Mouse (Mus musculus): ENCODE data around the gene Nphp4. TPM values are rescaled to one million over a fixed set of nuclear protein-coding genes. Genes with fewer than 3 reads are reported as not detected.

Nphp4 gene
- polyA plus RNA-seq, 1 experiment from 2014 or later = 6.5 TPM

- DNase-seq (ENCODE audit: extremely low spot score, low spot score) = no peak
- H3K27ac ChIP-seq = no peak overlapping the region
These were observed 105.7 kb downstream of the Nphp4 start for GRCm38 (mm10) chr4:152582206-152582605.

GRCm38 (mm10) chr4:152583616-152584015 is 107.1 kb downstream of the Nphp4 start:
- Histone ChIP-seq H3K4me1 (peaks cover 19% of the 10 kb centered on the region), H3K9me3 (no peaks in the 10 kb centered on the region), H3K27ac (no peak overlapping the region), H3K4me3 (no peak overlapping the region), H3K27me3 (ENCODE audit: poor library complexity, severe bottlenecking) (no peaks in the 10 kb centered on the region), H3K36me3 (replicated peaks) (no peaks in the 10 kb centered on the region)
- WGBS = 72% methylated on average over 6 of the region's 6 CpGs
- DNase-seq (ENCODE audit: extremely low spot score, low spot score) = no peak

More at GRCm38 (mm10) chr4:152582206-152582605, 105.7 kb downstream of the Nphp4 start:
- no peaks in the 10 kb centered on the region for H3K9me3 ChIP-seq
- WGBS = 44% methylated on average over 6 of the region's 6 CpGs
- no peaks in the 10 kb centered on the region for H3K36me3 ChIP-seq (replicated peaks)
- H3K27me3 ChIP-seq (ENCODE audit: poor library complexity, severe bottlenecking) = no peaks in the 10 kb centered on the region
- peaks cover 19% of the 10 kb centered on the region for H3K4me1 ChIP-seq
- H3K4me3 ChIP-seq = no peak overlapping the region

GRCm38 (mm10) chr4:152585526-152585925 is 109.0 kb downstream of the Nphp4 start:
- H3K36me3 ChIP-seq (replicated peaks) = no peaks in the 10 kb centered on the region
- H3K4me3 ChIP-seq = no peak overlapping the region
- no peaks in the 10 kb centered on the region for H3K27me3 ChIP-seq (ENCODE audit: poor library complexity, severe bottlenecking)
- H3K9me3 ChIP-seq = no peaks in the 10 kb centered on the region
- DNase-seq (ENCODE audit: extremely low spot score, low spot score) = no peak
- 70% methylated on average over 15 of the region's 15 CpGs for WGBS
- peaks cover 19% of the 10 kb centered on the region for H3K4me1 ChIP-seq
- no peak overlapping the region for H3K27ac ChIP-seq

GRCm38 (mm10) chr4:152586175-152586574 is 109.7 kb downstream of the Nphp4 start:
- DNase-seq (ENCODE audit: extremely low spot score, low spot score) = no peak
- H3K9me3 ChIP-seq = no peaks in the 10 kb centered on the region
- H3K36me3 ChIP-seq (replicated peaks) = no peaks in the 10 kb centered on the region
- H3K4me3 ChIP-seq = no peak overlapping the region
- H3K27me3 ChIP-seq (ENCODE audit: poor library complexity, severe bottlenecking) = no peaks in the 10 kb centered on the region
- 43% methylated on average over 4 of the region's 4 CpGs for WGBS
- H3K27ac ChIP-seq = no peak overlapping the region
- H3K4me1 ChIP-seq = peaks cover 19% of the 10 kb centered on the region

- Histone ChIP-seq H3K27ac (no peak overlapping the region), H3K9me3 (no peaks in the 10 kb centered on the region), H3K27me3 (ENCODE audit: poor library complexity, severe bottlenecking) (no peaks in the 10 kb centered on the region), H3K4me1 (peaks cover 9% of the 10 kb centered on the region; the same call in 1 of the 2 replicates), H3K36me3 (replicated peaks) (no peaks in the 10 kb centered on the region), H3K4me3 (no peak overlapping the region)
- no peak for DNase-seq (ENCODE audit: extremely low spot score, low spot score)
- 80% methylated on average over 5 of the region's 5 CpGs for WGBS
These were observed 127.8 kb downstream of the Nphp4 start for GRCm38 (mm10) chr4:152604285-152604684.

GRCm38 (mm10) chr4:152609196-152609595 is 132.7 kb downstream of the Nphp4 start:
- H3K27ac ChIP-seq = no peak overlapping the region
- no peak for DNase-seq (ENCODE audit: extremely low spot score, low spot score)
- no peak overlapping the region for H3K4me3 ChIP-seq
- H3K4me1 ChIP-seq = peaks cover 9% of the 10 kb centered on the region; the same call in 1 of the 2 replicates
- H3K9me3 ChIP-seq = 0 out of 2 replicates have a peak, but pooled peaks cover 4% of the 10 kb centered on the region
- 84% methylated on average over 2 of the region's 2 CpGs for WGBS
- H3K36me3 ChIP-seq (replicated peaks) = no peaks in the 10 kb centered on the region
- H3K27me3 ChIP-seq (ENCODE audit: poor library complexity, severe bottlenecking) = no peaks in the 10 kb centered on the region

GRCm38 (mm10) chr4:152610026-152610425 is 133.5 kb downstream of the Nphp4 start:
- Histone ChIP-seq H3K9me3 (0 out of 2 replicates have a peak, but pooled peaks cover 4% of the 10 kb centered on the region), H3K4me3 (no peak overlapping the region), H3K27me3 (ENCODE audit: poor library complexity, severe bottlenecking) (no peaks in the 10 kb centered on the region), H3K27ac (no peak overlapping the region), H3K36me3 (replicated peaks) (no peaks in the 10 kb centered on the region), H3K4me1 (peaks cover 9% of the 10 kb centered on the region; the same call in 1 of the 2 replicates)
- 90% methylated on average over 9 of the region's 9 CpGs for WGBS
- no peak for DNase-seq (ENCODE audit: extremely low spot score, low spot score)

Other genes starting within 250 kb of the Nphp4 start
- gene Gpr153, start 202.5 kb upstream of the Nphp4 start, polyA plus RNA-seq (2016; fragmentation: Nextera tagmentation; extraction: Ambion mirVana) = 2.5 and 3.0 TPM in 2 replicates
- 0.38 and 0.92 TPM in 2 replicates for gene Hes3, start 185.0 kb upstream of the Nphp4 start, polyA plus RNA-seq (2016; fragmentation: Nextera tagmentation; extraction: Ambion mirVana)
- 23.3 and 26.1 TPM in 2 replicates for gene Icmt, start 179.5 kb upstream of the Nphp4 start, polyA plus RNA-seq (2016; fragmentation: Nextera tagmentation; extraction: Ambion mirVana)
- 0.92 and 1.3 TPM in 2 replicates for gene Rnf207, start 157.7 kb upstream of the Nphp4 start, polyA plus RNA-seq (2016; fragmentation: Nextera tagmentation; extraction: Ambion mirVana)
- 363 and 368 TPM in 2 replicates for gene Rpl22, start 151.0 kb upstream of the Nphp4 start, polyA plus RNA-seq (2016; fragmentation: Nextera tagmentation; extraction: Ambion mirVana)
- 0.09 and 0.31 TPM in 2 replicates for gene Chd5, start 138.1 kb upstream of the Nphp4 start, polyA plus RNA-seq (2016; fragmentation: Nextera tagmentation; extraction: Ambion mirVana)
- 10.1 and 11.2 TPM in 2 replicates for gene Kcnab2, start 1.2 kb downstream of the Nphp4 start, polyA plus RNA-seq (2016; fragmentation: Nextera tagmentation; extraction: Ambion mirVana)

Data from forebrain, embryonic 10.5 days (tissue).